Mouse (Mus musculus) kidney, embryonic 15.5 days (tissue): ENCODE measurements around the gene Tuba1a. TPM values are rescaled to one million over a fixed set of nuclear protein-coding genes. Genes with fewer than 3 reads are reported as not detected.

Source experiments
- ATAC-seq: fragments of 200-750 bp; cut with Nextera tagmentation; replicated peaks from 2 replicates; pipeline ENCODE4 v1.8.0; 2017; ENCODE audit warnings: moderate TSS enrichment; ENCODE audit not compliant: low FRiP score
- H3K27ac ChIP-seq: fragments of 300-500 bp; sonication (generic); 2 replicates; pipeline ENCODE4 v1.5.1; 2015; ENCODE audit warnings: mild to moderate bottlenecking, inconsistent platforms
- H3K27me3 ChIP-seq: fragments of 300-500 bp; sonication (generic); 2 replicates; pipeline ENCODE4 v1.6.1; 2015; ENCODE audit warnings: inconsistent platforms
- H3K36me3 ChIP-seq: fragments of 300-500 bp; sonication (generic); 2 replicates; pipeline ENCODE4 v1.6.1; 2015; ENCODE audit warnings: inconsistent platforms
- H3K4me1 ChIP-seq: fragments of 300-500 bp; sonication (generic); 2 replicates; pipeline ENCODE4 v1.6.1; 2015; ENCODE audit warnings: inconsistent platforms
- H3K4me2 ChIP-seq: fragments of 300-500 bp; sonication (generic); 2 replicates; pipeline ENCODE4 v1.6.1; 2015; ENCODE audit warnings: moderate library complexity, mild to moderate bottlenecking, inconsistent platforms
- H3K4me3 ChIP-seq: fragments of 300-500 bp; sonication (generic); replicated peaks from 2 replicates; pipeline ENCODE4 v1.5.1; 2015; ENCODE audit warnings: mild to moderate bottlenecking, inconsistent platforms
- H3K9ac ChIP-seq: fragments of 300-500 bp; sonication (generic); 2 replicates; pipeline ENCODE4 v1.6.1; 2015; ENCODE audit warnings: mild to moderate bottlenecking, inconsistent platforms
- H3K9me3 ChIP-seq: fragments of 300-500 bp; sonication (generic); replicated peaks from 2 replicates; pipeline ENCODE4 v1.6.1; 2016; ENCODE audit warnings: inconsistent platforms
- WGBS: fragments of 180-500 bp; shearing (Covaris S2); methylation state at CpG from one replicate; pipeline ENCODE4 v1.1.7; 2015; ENCODE audit warnings: mixed read lengths; 5-methylcytosine and 5-hydroxymethylcytosine counted together
- polyA plus RNA-seq: library from polyadenylated mRNA; unstranded; fragments of >200 nt; fragmentation: Nextera tagmentation; extraction: Ambion mirVana; gene quantifications from 2 replicates; pipeline ENCODE4 v1.2.1, GENCODE M21; 2015

The Tuba1a gene
- 854 and 1,029 TPM in 2 replicates for polyA plus RNA-seq

DNA sequence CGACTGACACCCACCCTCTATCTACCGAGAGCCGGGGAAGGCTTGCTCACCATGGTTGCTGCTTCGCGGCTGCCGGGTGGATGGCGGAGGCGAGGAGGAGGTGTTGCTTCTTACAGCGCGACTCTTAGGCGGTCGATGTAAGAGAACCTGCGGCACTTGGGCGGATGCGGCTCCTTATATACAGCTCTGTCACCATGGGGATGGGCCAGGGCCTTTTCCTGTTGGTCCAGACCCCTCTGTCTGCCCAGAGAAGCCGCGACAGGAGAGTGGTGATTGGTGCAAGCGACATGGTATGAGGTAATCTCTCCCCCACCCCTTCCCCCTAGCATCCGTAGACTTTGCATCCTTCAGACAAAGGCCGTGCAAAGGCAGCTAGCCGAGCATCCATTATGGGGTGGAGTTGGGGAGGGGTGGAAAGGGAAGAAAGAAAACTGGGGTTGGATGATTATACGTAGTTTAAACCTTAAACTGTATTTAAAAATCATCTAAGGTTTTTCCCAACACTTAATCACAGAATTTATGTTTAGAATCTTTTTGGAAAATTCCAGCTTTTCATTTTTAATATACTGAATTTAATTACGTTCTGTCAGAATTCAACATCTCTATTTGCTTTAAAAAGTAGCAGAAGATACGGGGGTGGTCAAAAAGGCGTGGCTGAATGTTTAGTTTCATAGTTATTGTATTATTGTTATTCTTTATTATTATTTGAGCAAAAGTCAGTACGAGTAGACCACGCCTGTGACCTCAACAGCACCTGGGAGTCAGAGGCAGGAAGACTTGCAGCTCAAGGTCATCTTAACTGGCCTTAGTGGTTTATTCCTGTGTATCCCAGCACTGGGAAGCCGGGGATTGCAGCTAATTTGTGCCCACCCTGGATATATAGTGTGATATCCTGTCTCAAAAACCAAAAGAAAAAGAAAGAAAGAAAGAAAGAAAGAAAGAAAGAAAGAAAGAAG is at the start of gene Tuba1a, which contains the start of gene Gm49450:
Tuba1a (minus strand) TSS at position 303 of the 956 bp plus-strand sequence.
Gm49450 (minus strand) TSS at position 151 of the 956 bp plus-strand sequence.
- no peaks in the 10 kb centered on the region for H3K27me3 ChIP-seq
- WGBS: 5% methylated on average over 28 of the region's 28 CpGs
- H3K36me3 ChIP-seq: peaks cover 16% of the 10 kb centered on the region
- peak; percentile 98 for ATAC-seq
- H3K9me3 ChIP-seq: no peaks in the 10 kb centered on the region
- peak within 1 kb of the TSS; percentile 79 for H3K4me3 ChIP-seq
- peak within 1 kb of the TSS; percentile 85 for H3K9ac ChIP-seq
- H3K27ac ChIP-seq: peak within 1 kb of the TSS; percentile 94
- H3K4me2 ChIP-seq: peak within 1 kb of the TSS; percentile 61
- peaks cover 18% of the 10 kb centered on the region for H3K4me1 ChIP-seq

DNA sequence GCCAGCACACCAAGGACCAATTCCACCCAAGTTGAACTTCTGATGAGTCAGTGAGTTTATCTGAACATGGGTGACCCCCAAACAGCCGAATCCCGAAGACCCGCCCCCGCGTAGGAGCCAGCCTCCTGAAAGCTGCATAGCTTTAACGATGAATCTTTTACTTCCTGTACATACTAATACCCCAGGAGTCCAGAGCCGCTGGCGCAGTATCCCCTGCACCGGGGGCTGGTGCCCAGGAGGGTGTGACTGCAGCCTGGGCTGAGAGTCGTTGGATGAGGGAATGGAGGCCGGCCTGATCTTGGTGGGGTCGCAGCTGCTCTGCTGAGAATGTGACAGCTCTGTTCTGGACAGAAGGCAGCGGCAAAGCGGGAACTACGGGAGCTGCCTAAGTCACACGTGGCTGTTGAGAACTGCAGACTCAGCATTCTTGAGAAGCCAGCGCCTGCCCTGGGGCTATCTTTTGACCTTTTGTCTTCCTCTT is 48.0 kb upstream of the Tuba1a start:
- Histone ChIP-seq H3K4me3 (peak overlapping the region; percentile 35), H3K27ac (peak overlapping the region; percentile 81), H3K9ac (peak overlapping the region; percentile 26; the same call in 1 of the 2 replicates), H3K36me3 (no peaks in the 10 kb centered on the region), H3K27me3 (no peaks in the 10 kb centered on the region), H3K4me1 (peaks cover 27% of the 10 kb centered on the region), H3K9me3 (no peaks in the 10 kb centered on the region), H3K4me2 (peak overlapping the region; percentile 65)
- 7% methylated on average over 17 of the region's 17 CpGs for WGBS
- ATAC-seq: peak; percentile 34

DNA sequence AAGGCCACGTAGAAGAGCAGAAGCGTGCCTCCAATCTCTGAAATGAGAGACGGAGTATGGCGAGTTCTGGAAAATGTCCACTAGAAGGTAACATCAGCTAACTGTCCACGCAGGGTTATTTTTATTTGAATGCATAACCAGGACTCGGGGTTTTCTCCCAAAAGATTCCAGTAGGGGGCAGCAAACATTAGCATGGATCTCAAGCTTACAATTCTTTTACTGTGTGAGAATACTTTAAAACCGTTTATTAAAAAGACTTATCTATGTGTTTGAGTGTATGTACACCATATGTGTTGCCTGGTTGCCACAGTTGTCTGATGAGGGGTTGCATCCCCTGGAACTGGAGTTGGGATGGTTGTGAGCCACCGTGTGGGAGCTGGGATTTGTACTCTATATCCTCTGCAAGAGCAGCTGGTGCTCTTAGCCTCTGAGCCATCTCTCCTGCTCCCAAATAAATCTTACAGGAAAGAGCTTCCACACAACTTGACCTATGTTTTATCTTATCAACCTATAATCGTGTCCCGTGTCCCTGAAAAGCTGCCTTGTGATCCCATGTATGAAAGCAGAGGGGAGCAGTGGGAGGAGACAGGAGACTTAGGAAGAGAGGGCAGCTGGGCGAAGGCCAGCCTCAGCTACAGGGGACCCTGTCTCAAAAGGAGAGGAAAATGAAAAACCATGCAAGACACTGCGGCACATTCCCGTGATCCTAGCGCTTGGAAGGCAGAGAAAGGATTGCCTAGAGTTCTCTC is 47.2 kb upstream of the Tuba1a start:
- Histone ChIP-seq H3K4me2 (peak overlapping the region; percentile 65), H3K9me3 (no peaks in the 10 kb centered on the region), H3K9ac (0 out of 2 replicates have a peak overlapping the region, but pooled peaks have one; percentile 26), H3K36me3 (no peaks in the 10 kb centered on the region), H3K4me1 (peaks cover 27% of the 10 kb centered on the region), H3K4me3 (peak overlapping the region; percentile 35; the same call in 1 of the 2 replicates), H3K27me3 (no peaks in the 10 kb centered on the region), H3K27ac (peak overlapping the region; percentile 81)
- ATAC-seq: no peak
- WGBS: 36% methylated on average over 14 of the region's 14 CpGs

DNA sequence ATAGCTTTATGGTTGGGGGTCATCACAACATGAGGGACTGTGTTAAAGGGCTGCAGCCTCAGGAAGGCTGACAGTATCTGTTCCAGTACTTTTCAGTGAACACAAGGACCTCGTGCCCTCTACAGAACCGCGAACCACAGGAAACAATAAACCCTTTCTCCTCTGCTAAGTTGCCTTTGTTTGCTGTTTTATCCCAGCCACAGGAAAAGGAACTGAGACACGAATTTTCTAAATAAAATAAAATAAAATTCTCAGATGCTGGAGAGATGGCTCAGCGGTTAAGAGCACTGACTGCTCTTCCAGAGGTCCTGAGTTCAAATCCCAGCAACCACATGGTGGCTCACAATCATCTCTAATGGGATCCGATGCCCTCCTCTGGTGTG is 45.3 kb upstream of the Tuba1a start:
- H3K9me3 ChIP-seq: no peaks in the 10 kb centered on the region
- H3K4me2 ChIP-seq: no peak overlapping the region
- H3K36me3 ChIP-seq: no peaks in the 10 kb centered on the region
- ATAC-seq: no peak
- H3K4me3 ChIP-seq: no peak overlapping the region
- peaks cover 27% of the 10 kb centered on the region for H3K4me1 ChIP-seq
- H3K27me3 ChIP-seq: no peaks in the 10 kb centered on the region
- H3K27ac ChIP-seq: no peak overlapping the region
- 47% methylated on average over 6 of the region's 6 CpGs for WGBS
- no peak overlapping the region for H3K9ac ChIP-seq

DNA sequence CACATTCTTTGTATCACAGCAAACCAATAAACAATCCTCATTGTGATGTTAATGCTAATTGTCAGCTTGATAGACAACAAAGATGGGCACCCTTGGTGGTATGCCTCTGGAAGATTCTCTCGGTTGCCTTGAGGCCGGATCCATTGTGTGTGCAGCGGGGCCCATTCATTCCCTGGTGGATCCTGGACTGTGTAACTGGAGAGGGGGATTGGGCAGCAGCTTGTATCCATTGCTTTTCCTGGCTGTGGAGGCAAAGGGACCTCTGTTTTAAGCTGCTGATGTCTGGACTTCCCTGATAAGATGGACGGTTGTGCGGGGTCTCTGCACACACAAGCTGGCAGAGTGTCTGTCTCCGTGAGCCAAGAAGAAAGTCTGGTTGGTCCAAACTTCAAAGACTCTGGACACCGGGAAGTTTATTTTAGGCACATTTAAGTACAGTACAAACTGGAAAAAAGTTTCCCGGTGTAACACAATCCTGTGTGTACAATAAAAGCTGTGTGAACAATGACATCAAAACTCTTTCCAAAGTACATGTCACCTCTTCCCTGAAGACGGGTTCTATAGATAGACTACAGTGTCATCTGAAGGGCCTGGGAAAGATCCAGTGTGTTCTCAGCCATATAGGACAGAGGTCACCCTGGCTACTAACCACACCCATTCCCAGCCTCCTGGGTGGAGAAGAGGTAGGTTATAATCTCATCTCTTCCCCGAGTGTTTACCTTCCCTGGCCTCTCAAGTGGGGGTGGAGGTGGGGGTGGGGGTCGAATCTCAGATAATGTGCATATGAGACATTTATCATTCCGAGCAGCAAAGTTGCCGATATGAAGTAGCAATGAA is 44.7 kb upstream of the Tuba1a start:
- Histone ChIP-seq H3K27me3 (no peaks in the 10 kb centered on the region), H3K9me3 (no peaks in the 10 kb centered on the region), H3K27ac (no peak overlapping the region), H3K4me1 (peaks cover 31% of the 10 kb centered on the region), H3K4me2 (no peak overlapping the region), H3K36me3 (no peaks in the 10 kb centered on the region), H3K4me3 (no peak overlapping the region), H3K9ac (no peak overlapping the region)
- 52% methylated on average over 13 of the region's 13 CpGs for WGBS
- ATAC-seq: no peak

DNA sequence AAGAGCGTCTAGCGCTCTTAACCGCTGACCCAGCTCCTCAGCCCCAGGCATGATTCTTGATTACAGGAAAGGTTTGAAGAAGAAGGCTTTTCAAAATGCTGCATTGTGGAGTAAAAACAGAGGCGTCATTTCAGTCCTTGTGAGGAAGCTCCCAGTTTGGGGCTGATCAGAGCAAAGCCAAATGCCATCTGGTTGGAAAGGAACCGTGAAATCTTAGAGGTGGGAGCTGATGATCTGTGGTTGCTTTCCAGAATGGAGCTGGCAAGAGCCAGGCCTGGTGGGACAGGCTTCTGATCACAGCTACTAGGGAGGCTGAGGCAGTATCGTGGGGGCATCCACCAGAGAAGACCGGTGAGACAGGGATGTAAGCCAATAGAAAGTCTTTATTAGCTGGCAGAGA is 43.3 kb upstream of the Tuba1a start:
- Histone ChIP-seq H3K9me3 (no peaks in the 10 kb centered on the region), H3K27me3 (0 out of 2 replicates have a peak, but pooled peaks cover 4% of the 10 kb centered on the region), H3K36me3 (no peaks in the 10 kb centered on the region), H3K9ac (no peak overlapping the region), H3K4me1 (peaks cover 37% of the 10 kb centered on the region), H3K4me2 (no peak overlapping the region), H3K4me3 (no peak overlapping the region), H3K27ac (no peak overlapping the region)
- ATAC-seq: no peak
- 75% methylated on average over 7 of the region's 7 CpGs for WGBS

DNA sequence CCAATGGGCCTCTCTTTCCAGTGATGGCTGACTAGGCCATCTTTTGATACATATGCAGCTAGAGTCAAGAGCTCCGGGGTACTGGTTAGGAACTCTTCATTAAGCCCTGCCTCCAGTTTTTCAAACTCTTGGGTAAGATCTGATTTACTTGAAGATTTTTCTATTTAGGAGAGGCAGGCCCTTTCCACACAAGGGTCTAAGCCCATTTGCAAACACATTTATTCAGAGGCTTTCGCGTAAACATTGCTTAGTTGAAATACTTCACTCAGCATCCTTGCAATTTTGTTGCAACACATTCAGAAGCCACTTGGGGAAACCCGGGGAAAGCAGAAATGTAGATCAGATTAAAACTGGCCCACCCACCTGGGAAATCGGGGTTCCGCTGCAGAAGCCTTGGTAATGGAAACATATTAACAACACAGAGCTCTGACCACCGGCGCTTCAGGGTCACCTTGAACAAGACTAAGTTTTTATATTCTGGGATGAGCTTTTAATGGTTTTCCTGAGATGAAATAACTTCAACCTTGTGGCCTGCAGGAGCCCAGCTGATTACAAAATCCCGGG is 41.5 kb upstream of the Tuba1a start:
- no peak for ATAC-seq
- Histone ChIP-seq H3K4me2 (no peak overlapping the region), H3K27ac (no peak overlapping the region), H3K9me3 (no peaks in the 10 kb centered on the region), H3K27me3 (0 out of 2 replicates have a peak, but pooled peaks cover 4% of the 10 kb centered on the region), H3K4me1 (peaks cover 37% of the 10 kb centered on the region), H3K36me3 (no peaks in the 10 kb centered on the region), H3K4me3 (no peak overlapping the region), H3K9ac (no peak overlapping the region)
- 90% methylated on average over 9 of the region's 9 CpGs for WGBS

DNA sequence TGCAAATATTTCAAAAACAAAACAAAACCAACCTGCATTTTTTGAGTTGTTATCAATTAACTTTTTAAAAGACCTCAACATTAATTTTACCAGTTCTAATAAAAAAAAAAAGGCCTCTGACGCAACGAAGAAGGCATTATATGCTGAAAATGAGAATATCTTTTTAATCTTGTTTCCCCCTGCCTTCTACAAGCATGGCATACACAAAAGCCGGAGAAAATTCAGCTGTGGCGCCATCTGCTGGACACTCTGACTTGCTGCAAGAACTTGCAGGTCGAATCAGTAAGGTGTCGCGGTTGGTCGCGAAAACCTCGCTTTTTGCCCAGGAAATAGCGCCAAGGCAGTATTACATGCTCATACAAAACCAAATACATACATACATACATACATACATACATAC is 40.4 kb upstream of the Tuba1a start:
- Histone ChIP-seq H3K9me3 (no peaks in the 10 kb centered on the region), H3K9ac (peak overlapping the region; percentile 55; the same call in 1 of the 2 replicates), H3K4me2 (peak overlapping the region; percentile 70), H3K36me3 (no peaks in the 10 kb centered on the region), H3K27me3 (0 out of 2 replicates have a peak, but pooled peaks cover 4% of the 10 kb centered on the region), H3K4me1 (peaks cover 41% of the 10 kb centered on the region), H3K4me3 (no peak overlapping the region), H3K27ac (peak overlapping the region; percentile 95)
- ATAC-seq: no peak
- 1% methylated on average over 11 of the region's 11 CpGs for WGBS

DNA sequence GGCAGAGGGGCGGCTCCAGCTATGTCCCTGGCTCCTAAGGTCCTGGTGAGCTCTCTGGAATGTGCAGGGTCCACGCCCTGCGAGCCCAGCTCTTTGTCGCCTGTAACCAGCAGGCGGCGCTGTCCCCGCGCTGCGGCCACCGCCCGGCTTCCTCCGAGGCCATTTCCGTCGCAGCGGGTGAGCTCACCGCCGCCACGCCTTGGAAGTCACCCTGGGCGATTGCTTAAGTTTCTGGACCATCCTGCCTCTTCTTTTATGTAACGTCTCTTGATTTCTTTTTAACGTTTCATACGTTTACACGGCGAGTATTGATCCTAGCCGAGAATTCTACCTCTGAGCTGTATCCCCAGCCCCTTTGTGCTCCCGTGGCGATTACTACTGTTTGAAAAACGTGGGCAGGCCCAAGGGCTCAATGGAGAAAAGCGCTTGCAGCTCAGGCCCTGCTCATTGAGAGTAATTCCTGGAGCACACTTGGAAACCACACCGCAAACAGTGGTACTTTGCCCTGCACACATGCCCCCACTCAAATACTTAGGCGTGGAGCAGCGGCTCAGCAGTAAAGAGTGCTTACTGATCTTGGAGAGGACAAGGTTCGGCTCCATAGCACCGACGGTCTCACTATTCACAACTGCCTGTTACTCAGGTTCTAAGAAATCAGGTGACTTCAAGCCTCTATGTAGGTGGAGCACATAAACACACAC is 39.7 kb upstream of the Tuba1a start:
- Histone ChIP-seq H3K4me3 (peak overlapping the region; percentile 48), H3K27ac (peak overlapping the region; percentile 95), H3K27me3 (0 out of 2 replicates have a peak, but pooled peaks cover 4% of the 10 kb centered on the region), H3K9me3 (no peaks in the 10 kb centered on the region), H3K4me2 (peak overlapping the region; percentile 70), H3K9ac (peak overlapping the region; percentile 55), H3K4me1 (peaks cover 37% of the 10 kb centered on the region), H3K36me3 (no peaks in the 10 kb centered on the region)
- 6% methylated on average over 35 of the region's 35 CpGs for WGBS
- peak; percentile 95 for ATAC-seq

DNA sequence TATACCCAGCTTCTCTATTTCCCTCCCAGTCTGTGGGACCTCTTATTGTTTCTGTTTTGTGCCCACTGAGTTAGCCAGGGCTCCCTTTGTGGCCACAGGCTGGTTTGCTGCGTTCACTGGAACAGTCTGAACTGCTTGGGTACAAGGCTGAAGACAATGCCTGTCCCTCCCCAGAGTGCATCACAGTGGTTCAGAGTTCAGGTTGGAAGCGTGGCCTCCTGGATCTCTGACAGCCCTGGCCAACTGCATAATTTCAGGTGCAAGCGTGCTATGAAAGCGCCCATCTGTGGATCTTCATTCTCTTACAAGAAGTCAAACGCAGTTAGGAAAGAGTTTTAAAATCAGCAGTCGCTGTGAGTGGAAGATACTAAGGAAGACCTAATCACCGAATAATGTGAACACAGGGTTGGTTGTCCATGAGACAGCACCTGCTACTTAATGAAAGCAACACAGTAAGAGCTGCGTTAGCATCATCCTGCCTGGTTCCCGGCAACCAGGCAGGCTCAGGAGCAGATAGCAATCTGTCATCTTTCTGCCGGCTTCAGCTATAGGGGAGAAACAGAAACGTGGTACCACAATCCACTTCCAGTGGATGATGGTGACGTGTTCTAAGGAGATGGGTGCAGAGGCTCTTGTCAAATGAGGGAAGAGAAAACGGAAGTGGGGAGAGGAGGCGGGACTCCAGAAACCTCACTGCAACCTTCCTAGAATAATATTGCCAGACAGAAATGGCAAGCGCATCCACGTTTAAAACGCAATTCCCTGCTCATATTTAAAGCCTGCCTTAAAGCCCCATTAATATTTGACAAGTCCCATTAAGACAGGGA is 38.8 kb upstream of the Tuba1a start:
- Histone ChIP-seq H3K36me3 (no peaks in the 10 kb centered on the region), H3K9me3 (no peaks in the 10 kb centered on the region), H3K9ac (peak overlapping the region; percentile 43), H3K27me3 (0 out of 2 replicates have a peak, but pooled peaks cover 4% of the 10 kb centered on the region), H3K4me1 (peaks cover 44% of the 10 kb centered on the region), H3K4me2 (peak overlapping the region; percentile 70), H3K27ac (peak overlapping the region; percentile 95), H3K4me3 (peak overlapping the region; percentile 48)
- WGBS: 41% methylated on average over 17 of the region's 17 CpGs
- peak; percentile 6; the same call in 1 of the 2 replicates for ATAC-seq
